16 mouse cellular contexts compared by ENCODE assay signal in genomic region chr3:98814101-98814670, GRCm38 (mm10). TPM values are rescaled to one million over a fixed set of nuclear protein-coding genes. Genes with fewer than 3 reads are reported as not detected.
DNase-seq lines count a peak whose midpoint lies in the region; ATAC-seq and TF ChIP-seq lines count a peak whose summit lies in the region.
"Had no signal": no experiment of that assay in that cellular context is flagged by ENCODE, and none has a peak within 500 bp of the region (broad histone marks: within the 10 kb centered on the region; RNA-seq: fewer than 3 reads in every experiment).

Gene Hsd3b6 (minus strand): TSS chr3:98814443.

- no peak for DNase-seq in kidney, postnatal 0 days (ENCODE audit: low spot score)
- no peak for DNase-seq in kidney, adult 2 months
- peak; percentile 13 for DNase-seq in adrenal gland, postnatal 10 days
- DNase-seq in liver, embryonic 11.5 days (ENCODE audit: low spot score), result no peak
- no peak for DNase-seq in right cerebral cortex, postnatal 14 days
- no peak for DNase-seq in frontal cortex, postnatal 14 days (ENCODE audit: low spot score in 2 of 2)
- DNase-seq: cerebellum, postnatal 25 days; gastrocnemius, postnatal 10 days; kidney, postnatal 10 days; layer of hippocampus, adult 9-11 months; left cerebral cortex, postnatal 4 days; midbrain, embryonic 14.5 days had no signal

- H3K9ac ChIP-seq in kidney, postnatal 0 days (ENCODE audit: low read depth, low read length), result no peak within 1 kb of the TSS
- no peak within 1 kb of the TSS for H3K9ac ChIP-seq in liver, embryonic 11.5 days (ENCODE audit: low read depth, low read length)

- no peak for TF ChIP-seq CTCF in kidney, postnatal 0 days (IDR thresholded peaks at IDR 0.05; ENCODE audit: low read depth)
- TF ChIP-seq CTCF in kidney, adult 2 months (conservative IDR thresholded peaks at IDR 0.05; ENCODE audit: insufficient read depth, insufficient read length, low read depth, low read length), result no peak

- no peak for TF ChIP-seq POLR2A in kidney, adult 2 months (IDR thresholded peaks at IDR 0.05; ENCODE audit: low read depth, low read length)

- H3K27me3 ChIP-seq in erythroblast, embryonic 14.5 days (ENCODE audit: control insufficient read depth), result peaks cover 4% of the 10 kb centered on the region
- no peaks in the 10 kb centered on the region for H3K27me3 ChIP-seq in kidney, postnatal 0 days (ENCODE audit: insufficient read depth, low read length)
- no peaks in the 10 kb centered on the region for H3K27me3 ChIP-seq in kidney, adult 2 months (replicated peaks; ENCODE audit: control insufficient read depth, insufficient read depth, low read length)
- H3K27me3 ChIP-seq in liver, embryonic 11.5 days (replicated peaks; ENCODE audit: control insufficient read depth, insufficient read depth, low read length), result no peaks in the 10 kb centered on the region

- H3K9me3 ChIP-seq in erythroblast, embryonic 14.5 days (ENCODE audit: control insufficient read depth, low read length), result no peaks in the 10 kb centered on the region
- no peaks in the 10 kb centered on the region for H3K9me3 ChIP-seq in kidney, postnatal 0 days (replicated peaks; ENCODE audit: low read length)
- no peaks in the 10 kb centered on the region for H3K9me3 ChIP-seq in liver, embryonic 11.5 days (ENCODE audit: control insufficient read depth, low read length)

- H3K4me2 ChIP-seq in kidney, postnatal 0 days (ENCODE audit: low read length), result no peak within 1 kb of the TSS
- H3K4me2 ChIP-seq in liver, embryonic 11.5 days, result no peak within 1 kb of the TSS

- ATAC-seq in erythroblast, adult 5-6 weeks (replicated peaks; ENCODE audit: low FRiP score, poor library complexity, severe bottlenecking), result no peak
- no peak for ATAC-seq in kidney, postnatal 0 days (replicated peaks; ENCODE audit: low FRiP score, low read depth)
- peak; percentile 76 for ATAC-seq in liver, embryonic 11.5 days (replicated peaks; ENCODE audit: low FRiP score)

- peak within 1 kb of the TSS; percentile 44 for H3K4me3 ChIP-seq in erythroblast, embryonic 14.5 days (replicated peaks)
- H3K4me3 ChIP-seq in kidney, postnatal 0 days (replicated peaks; ENCODE audit: low read depth, low read length), result no peak within 1 kb of the TSS
- no peak within 1 kb of the TSS for H3K4me3 ChIP-seq in kidney, adult 2 months (ENCODE audit: insufficient read depth, low read depth, low read length)
- H3K4me3 ChIP-seq in liver, embryonic 11.5 days (ENCODE audit: low read depth, low read length), result no peak within 1 kb of the TSS

- no peaks in the 10 kb centered on the region for H3K36me3 ChIP-seq in erythroblast, embryonic 14.5 days (ENCODE audit: control insufficient read depth)
- H3K36me3 ChIP-seq in kidney, postnatal 0 days (ENCODE audit: insufficient read depth, low read length), result no peaks in the 10 kb centered on the region
- no peaks in the 10 kb centered on the region for H3K36me3 ChIP-seq in kidney, adult 2 months (ENCODE audit: control insufficient read depth, insufficient read depth, low read length)
- no peaks in the 10 kb centered on the region for H3K36me3 ChIP-seq in liver, embryonic 11.5 days (ENCODE audit: control insufficient read depth, insufficient read depth, low read length)

- WGBS in kidney, postnatal 0 days, result 65% methylated on average over 6 of the region's 6 CpGs
- WGBS in kidney, adult 2 months, result 71% methylated on average over 6 of the region's 6 CpGs
- 60% methylated on average over 6 of the region's 6 CpGs for WGBS in liver, embryonic 11.5 days

- peaks cover 35% of the 10 kb centered on the region for H3K4me1 ChIP-seq in erythroblast, embryonic 14.5 days (ENCODE audit: control insufficient read depth)
- H3K4me1 ChIP-seq in kidney, postnatal 0 days (replicated peaks; ENCODE audit: insufficient read depth, low read length), result no peaks in the 10 kb centered on the region
- no peaks in the 10 kb centered on the region for H3K4me1 ChIP-seq in kidney, adult 2 months (ENCODE audit: control insufficient read depth, insufficient read depth, low read length)
- no peaks in the 10 kb centered on the region for H3K4me1 ChIP-seq in liver, embryonic 11.5 days (replicated peaks; ENCODE audit: control insufficient read depth, insufficient read depth, low read length)

- H3K27ac ChIP-seq in kidney, postnatal 0 days, result no peak within 1 kb of the TSS
- H3K27ac ChIP-seq in kidney, adult 2 months (ENCODE audit: insufficient read depth, low read depth, low read length), result no peak within 1 kb of the TSS
- no peak within 1 kb of the TSS for H3K27ac ChIP-seq in liver, embryonic 11.5 days (ENCODE audit: low read depth, low read length)

RNA-seq across cellular contexts. Expression of gene Hsd3b6, which starts in this region (rescaled TPM):
- 0.33 and 0.63 TPM in 2 replicates for polyA plus RNA-seq in erythroblast, embryonic 14.5 days (2012)
- not detected in 2 replicates for total RNA-seq in erythroblast, adult 5-6 weeks (2015; ENCODE audit: low replicate concordance)
- not detected in 2 replicates for total RNA-seq in erythroblast, adult 5-6 weeks (2017; ENCODE audit: low replicate concordance)
- 14.8 and 15.8 TPM in 2 replicates for polyA plus RNA-seq in kidney, postnatal 0 days (2015; fragmentation: Nextera tagmentation; extraction: Ambion mirVana)
- not detected in 2 replicates for polyA plus RNA-seq in kidney, adult 2 months (2012; rRNA removed)
- total RNA-seq in adrenal gland, postnatal 10 days (2021), result 10 to 100 TPM; 37.2 to 39.7 TPM
- 29.0 and 32.1 TPM in 2 replicates for polyA plus RNA-seq in liver, embryonic 11.5 days (2014; fragmentation: Nextera tagmentation; extraction: Ambion mirVana)
- total RNA-seq: ES-E14; gastrocnemius, postnatal 10 days; left cerebral cortex, postnatal 4 days; neutrophil, adult 5-6 weeks had no signal

Comparison
In these comparisons a context has a peak if more than half of its experiments do, and no peak if none do; other contexts are left out.
1. RNA of gene Hsd3b6 (total RNA-seq): 37.2 to 39.7 TPM in adrenal gland, postnatal 10 days; not detected in erythroblast, adult 5-6 weeks; every median in the first group is over 10 times any median in the second.